Mouse (Mus musculus) WW6 (cell line): Measurements from ENCODE around the gene 4922502D21Rik.
A peak's percentile ranks its signal among the peaks of the same experiment; 100 is the strongest.
"Not testable (repeated sequence)": the region's sequence is repeated elsewhere in the genome, so short reads cannot be mapped to it uniquely, and the experiment has no call there.

ENCODE experiments used
- DNase-seq: peaks from one replicate; pipeline ENCODE4 v3.0.0-alpha.2; 2013; ENCODE audit warnings: low read depth, low spot score

The 4922502D21Rik gene

GRCm38 (mm10) chr6:129331610-129332009 is at the start of gene 4922502D21Rik:
4922502D21Rik (minus strand) TSS chr6:129331796.
- no peak for DNase-seq

DNA sequence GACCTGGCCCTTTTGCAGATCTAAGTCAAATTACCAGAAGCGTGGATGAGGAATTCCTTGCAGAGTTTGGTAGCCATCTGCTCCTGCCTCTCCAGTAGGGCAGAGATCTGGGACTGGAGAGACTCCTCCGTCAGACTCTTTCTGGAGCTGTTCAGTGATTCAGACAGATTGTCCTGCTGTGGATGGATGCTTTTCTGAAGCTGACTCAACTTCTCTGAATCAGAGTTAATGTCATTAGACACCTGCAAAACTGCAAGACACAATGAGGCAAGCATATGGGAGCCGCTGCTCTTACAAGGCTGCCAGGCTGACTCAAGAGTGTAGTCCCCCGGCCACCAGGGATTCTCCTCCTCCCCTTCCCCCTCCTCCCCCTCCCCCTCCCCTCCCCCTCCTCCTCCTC is 48.9 kb upstream of the 4922502D21Rik start:
- DNase-seq = no peak

GRCm38 (mm10) chr6:129374937-129375471 is 43.4 kb upstream of the 4922502D21Rik start:
- no peak for DNase-seq

DNA sequence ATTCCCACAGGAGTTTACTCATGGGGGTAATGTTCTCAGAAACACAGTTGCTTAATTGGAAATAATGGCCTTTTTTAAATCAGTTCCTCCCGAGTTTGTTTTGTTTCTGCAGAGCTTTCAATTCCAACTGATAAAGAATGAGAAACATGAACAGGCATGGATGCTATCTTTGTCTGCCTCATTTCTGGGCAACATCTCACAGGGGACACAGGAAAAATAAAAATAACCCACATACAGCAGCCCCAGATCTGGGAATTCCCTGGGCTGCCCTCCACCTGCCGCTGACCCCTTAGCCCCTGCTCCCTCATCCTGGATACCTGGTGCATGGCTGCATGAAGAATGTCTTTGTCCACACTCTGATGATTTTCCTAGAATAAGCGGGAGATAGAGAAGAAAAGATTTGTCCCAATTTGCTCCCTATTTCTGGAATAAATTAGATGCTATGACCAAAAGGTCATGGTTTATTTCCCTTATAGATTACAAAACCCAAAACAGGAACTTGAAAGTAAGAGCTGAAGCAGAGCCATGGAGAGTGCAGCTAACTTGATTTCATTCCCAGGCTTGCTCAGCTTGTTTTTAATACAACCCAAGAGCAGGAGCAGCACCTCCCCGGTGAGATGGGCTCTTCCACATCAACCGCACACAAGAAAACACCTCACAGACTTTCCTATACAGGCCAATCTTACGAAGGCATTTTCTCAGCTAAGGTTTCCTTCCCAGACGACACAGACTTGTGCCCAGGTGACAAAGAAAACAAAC is 38.0 kb upstream of the 4922502D21Rik start:
- no peak for DNase-seq

DNA sequence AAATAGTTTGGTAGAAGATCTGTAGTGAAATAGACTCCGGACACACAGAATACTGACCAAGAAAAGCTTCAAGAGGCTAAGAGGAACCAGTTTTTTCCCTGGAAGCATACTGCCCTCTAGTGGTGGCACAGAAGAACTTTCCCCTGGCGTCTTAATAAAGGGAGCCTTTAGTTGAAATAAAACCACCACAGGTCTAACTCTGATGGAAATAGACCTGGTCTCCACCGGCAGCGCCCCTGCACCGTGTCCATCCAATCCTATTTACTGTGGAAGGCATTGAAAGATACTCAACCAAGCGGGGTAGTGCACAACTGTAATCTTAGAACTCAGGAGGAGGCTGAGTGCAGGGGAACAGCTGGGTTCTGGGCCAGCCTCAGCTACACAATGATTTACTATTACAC is 34.4 kb upstream of the 4922502D21Rik start:
- no peak for DNase-seq

DNA sequence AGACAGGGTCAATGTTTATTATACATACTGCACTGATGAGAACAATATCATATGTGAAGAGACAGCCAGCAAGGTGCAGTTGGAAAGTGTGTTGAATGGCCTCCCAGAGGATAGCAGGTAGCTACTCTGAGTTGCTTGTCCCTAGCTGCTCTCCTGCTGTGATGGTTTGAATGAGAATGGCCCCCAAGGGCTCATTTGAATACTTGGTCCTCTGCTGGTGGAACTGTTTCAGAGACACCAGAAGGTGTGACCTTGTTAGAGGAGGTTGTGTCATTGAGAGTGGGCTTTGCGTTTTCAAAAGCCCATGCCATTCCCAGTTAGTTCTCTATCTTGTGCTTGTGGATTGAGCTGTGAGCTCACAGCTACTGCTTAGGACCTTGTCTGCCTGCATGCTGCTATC is 32.3 kb upstream of the 4922502D21Rik start:
- DNase-seq = peak; percentile 46

DNA sequence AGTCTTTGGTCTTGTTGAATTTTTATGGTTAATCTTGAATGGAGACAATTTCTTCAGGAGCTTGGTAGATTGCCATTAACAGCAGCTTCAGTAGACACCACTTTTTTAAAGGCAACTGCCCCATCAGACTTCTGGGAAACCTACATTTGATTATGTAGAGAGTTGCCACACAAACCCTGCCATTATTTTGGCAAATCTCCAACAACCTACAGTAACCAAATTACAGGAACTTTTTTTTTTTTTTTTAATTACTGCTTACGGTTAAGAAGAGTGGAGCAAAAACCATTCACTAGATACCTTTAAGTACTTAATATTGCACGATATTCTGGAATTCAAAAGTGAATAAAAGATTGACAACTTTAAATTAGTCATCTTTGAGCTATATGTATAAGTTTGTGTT is 27.9 kb upstream of the 4922502D21Rik start:
- no peak for DNase-seq

DNA sequence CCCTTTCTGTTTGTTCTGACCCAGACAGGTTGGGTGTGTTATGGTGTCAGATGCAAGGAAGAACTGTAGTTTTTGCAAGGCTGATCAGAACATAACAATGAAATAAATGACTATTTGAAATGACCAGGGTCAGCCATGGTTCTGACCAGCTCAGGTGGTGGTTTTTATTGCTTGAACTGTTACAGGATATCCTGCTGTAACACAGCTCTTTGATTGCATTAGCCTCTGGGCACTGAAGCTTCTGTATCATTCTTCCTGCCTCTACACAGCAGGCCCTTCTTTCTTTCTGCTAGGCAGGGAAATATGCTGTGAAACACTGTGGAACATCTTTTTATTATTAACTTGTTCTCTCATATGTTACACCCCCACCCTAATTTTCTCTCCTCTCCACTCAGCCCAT is 24.8 kb upstream of the 4922502D21Rik start:
- DNase-seq = no peak

- DNase-seq = no peak
Observed at GRCm38 (mm10) chr6:129355774-129356173, 24.2 kb upstream of the 4922502D21Rik start.

- no peak for DNase-seq
Observed at GRCm38 (mm10) chr6:129351091-129351490, 19.5 kb upstream of the 4922502D21Rik start.

GRCm38 (mm10) chr6:129349524-129350352 is 18.1 kb upstream of the 4922502D21Rik start:
- DNase-seq = no peak

DNA sequence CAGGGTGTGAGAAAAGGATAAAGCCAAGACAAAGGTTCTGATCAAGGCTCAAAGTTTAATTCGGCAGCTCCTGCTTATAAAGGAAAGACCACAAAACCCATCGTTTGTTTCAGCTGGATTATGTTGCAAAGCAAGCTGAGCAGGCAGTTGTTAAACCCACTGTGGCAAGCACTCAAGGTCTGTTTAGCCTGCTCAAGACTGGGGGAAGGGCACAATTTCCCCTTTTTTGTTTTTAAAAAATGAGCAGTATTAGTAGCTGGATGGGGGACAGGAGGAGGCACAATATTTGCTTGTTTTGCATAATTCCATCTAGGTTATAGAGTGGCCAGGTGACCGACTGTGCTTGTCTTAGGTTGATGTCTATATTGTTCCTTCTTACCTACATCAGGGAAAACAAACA is 12.8 kb upstream of the 4922502D21Rik start:
- no peak for DNase-seq

- DNase-seq = not testable (repeated sequence)
Observed at GRCm38 (mm10) chr6:129342391-129342790, 10.8 kb upstream of the 4922502D21Rik start, which contains the start of gene Clec12a. Clec12a (plus strand) TSS chr6:129342691.

DNA sequence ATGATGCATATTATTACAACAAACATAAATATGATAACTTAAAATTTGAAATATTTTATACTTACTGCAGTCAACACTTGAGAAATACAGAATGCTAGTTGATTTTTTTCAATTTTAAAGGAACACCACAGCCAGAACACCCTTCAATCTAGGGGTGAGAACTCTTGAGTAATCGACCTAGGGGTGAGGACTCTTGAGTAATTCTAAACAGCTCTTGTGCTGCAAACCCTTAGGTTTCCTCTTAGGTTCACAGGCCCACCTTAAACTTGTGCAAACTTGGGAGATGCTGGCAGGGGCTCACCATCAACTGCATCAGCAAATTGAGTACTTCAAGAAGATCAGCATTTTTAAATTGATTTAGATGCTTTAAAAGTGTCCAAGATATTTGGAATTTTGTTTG is 6.2 kb upstream of the 4922502D21Rik start:
- DNase-seq = no peak

DNA sequence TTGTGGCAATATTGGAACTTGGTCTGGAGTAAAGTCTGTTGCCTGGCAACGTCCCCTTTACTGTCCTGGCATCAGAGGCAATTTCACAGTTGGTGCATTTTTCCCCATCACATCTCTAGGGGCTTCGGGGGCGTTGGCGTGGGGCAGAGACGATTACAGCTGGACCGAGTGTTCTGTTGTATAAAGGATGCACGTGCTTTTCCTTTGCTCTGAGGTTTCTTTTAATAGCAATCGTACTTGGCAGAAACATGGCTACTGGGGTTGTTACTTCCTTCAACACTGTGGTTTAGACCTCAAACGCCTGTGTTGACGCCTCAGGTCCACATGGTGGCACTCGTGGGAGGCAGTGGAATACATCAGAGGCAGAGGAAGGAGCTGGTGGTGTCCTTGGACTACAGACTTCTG is 2.1 kb upstream of the 4922502D21Rik start:
- DNase-seq = peak; percentile 52

- DNase-seq = no peak
Observed at GRCm38 (mm10) chr6:129326568-129327150, 4.9 kb downstream of the 4922502D21Rik start.

GRCm38 (mm10) chr6:129326016-129326415 is 5.6 kb downstream of the 4922502D21Rik start:
- no peak for DNase-seq

DNA sequence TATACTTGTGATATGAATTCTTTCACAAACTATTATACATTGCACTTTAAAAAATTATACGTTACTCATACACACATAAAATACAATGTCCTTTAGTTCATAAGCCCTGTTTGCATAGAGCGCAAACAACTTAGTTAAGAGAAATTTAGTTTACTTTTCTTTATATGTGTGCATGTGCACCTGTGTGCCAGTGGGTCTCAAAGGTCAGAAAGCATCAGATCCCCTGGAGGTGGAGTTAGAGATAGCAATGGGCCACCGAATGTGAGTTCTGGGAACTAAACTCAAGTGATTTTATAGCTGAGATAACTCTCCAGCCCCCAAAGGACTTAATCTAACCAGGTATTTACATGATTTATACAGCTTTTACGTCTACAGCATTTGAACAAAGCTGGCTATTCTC is 12.3 kb downstream of the 4922502D21Rik start:
- DNase-seq = no peak

- DNase-seq = no peak
Observed at GRCm38 (mm10) chr6:129318395-129318794, 13.2 kb downstream of the 4922502D21Rik start.

DNA sequence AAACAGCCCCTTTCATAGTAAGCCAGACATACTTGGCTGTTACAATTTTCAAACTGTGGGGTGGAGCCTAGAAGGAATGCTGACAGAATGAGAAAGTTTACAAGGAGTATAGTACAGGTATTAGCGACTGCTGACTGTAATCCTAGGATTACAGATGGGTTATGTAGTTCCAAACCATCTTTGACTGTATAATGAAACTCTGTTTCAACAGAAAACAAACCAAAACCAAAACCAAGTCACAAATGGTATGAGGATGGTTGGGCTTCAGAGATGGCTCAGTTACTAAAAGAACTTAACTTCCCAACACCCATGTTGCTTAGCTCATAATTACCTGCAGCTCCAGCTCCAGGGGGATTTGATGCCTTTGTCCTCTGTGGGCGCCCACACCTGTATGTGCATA is 15.1 kb downstream of the 4922502D21Rik start:
- no peak for DNase-seq

GRCm38 (mm10) chr6:129315698-129316097 is 15.9 kb downstream of the 4922502D21Rik start:
- DNase-seq = no peak

GRCm38 (mm10) chr6:129314655-129315168 is 16.9 kb downstream of the 4922502D21Rik start:
- DNase-seq = no peak
